Mouse (Mus musculus) left cerebral cortex, adult 9 months (tissue): ENCODE data around the gene 1110051M20Rik.
A peak's percentile ranks its signal among the peaks of the same experiment; 100 is the strongest.

Source experiments
- DNase-seq, 2 experiments: peaks; one replicate each; pipeline ENCODE4 v3.0.0; 2022; ENCODE audit warnings: low spot score in 2 of 2

The 1110051M20Rik gene

GRCm38 (mm10) chr2:91306589-91306988 is 137.9 kb downstream of the 1110051M20Rik start:
- no peak for DNase-seq

- no peak for DNase-seq
Measured at GRCm38 (mm10) chr2:91305926-91306325, 138.6 kb downstream of the 1110051M20Rik start.

- peak in 1 of 2 experiments; percentile 34 for DNase-seq
Measured at GRCm38 (mm10) chr2:91302845-91303244, 141.7 kb downstream of the 1110051M20Rik start.

- no peak for DNase-seq
Measured at GRCm38 (mm10) chr2:91301836-91302235, 142.7 kb downstream of the 1110051M20Rik start.

GRCm38 (mm10) chr2:91300784-91301183 is 143.7 kb downstream of the 1110051M20Rik start:
- DNase-seq, result no peak

- no peak for DNase-seq
Measured at GRCm38 (mm10) chr2:91299156-91299555, 145.3 kb downstream of the 1110051M20Rik start.

GRCm38 (mm10) chr2:91295895-91296294 is 148.6 kb downstream of the 1110051M20Rik start:
- no peak for DNase-seq

GRCm38 (mm10) chr2:91294226-91294625 is 150.3 kb downstream of the 1110051M20Rik start:
- no peak for DNase-seq

- DNase-seq, result no peak
Measured at GRCm38 (mm10) chr2:91291197-91292007, 153.1 kb downstream of the 1110051M20Rik start.

GRCm38 (mm10) chr2:91287563-91287962 is 156.9 kb downstream of the 1110051M20Rik start:
- DNase-seq, result no peak

GRCm38 (mm10) chr2:91285885-91286505 is 158.5 kb downstream of the 1110051M20Rik start:
- peak in 1 of 2 experiments; percentile 78 for DNase-seq

GRCm38 (mm10) chr2:91284375-91285199 is 159.9 kb downstream of the 1110051M20Rik start:
- peak in 1 of 2 experiments; percentile 32 for DNase-seq

- no peak for DNase-seq
Measured at GRCm38 (mm10) chr2:91283972-91284371, 160.5 kb downstream of the 1110051M20Rik start.

GRCm38 (mm10) chr2:91281366-91281765 is 163.1 kb downstream of the 1110051M20Rik start:
- no peak for DNase-seq

- no peak for DNase-seq
Measured at GRCm38 (mm10) chr2:91279372-91279755, 165.1 kb downstream of the 1110051M20Rik start.

- no peak for DNase-seq
Measured at GRCm38 (mm10) chr2:91278749-91279371, 165.6 kb downstream of the 1110051M20Rik start.

GRCm38 (mm10) chr2:91269687-91270133 is 174.8 kb downstream of the 1110051M20Rik start:
- no peak for DNase-seq

- no peak for DNase-seq
Measured at GRCm38 (mm10) chr2:91268706-91269105, 175.8 kb downstream of the 1110051M20Rik start.

- no peak for DNase-seq
Measured at GRCm38 (mm10) chr2:91268042-91268441, 176.5 kb downstream of the 1110051M20Rik start.

- DNase-seq, result peak; percentile 97 to 99
Measured at GRCm38 (mm10) chr2:91264711-91265681, 179.5 kb downstream of the 1110051M20Rik start, which contains the start of gene Arfgap2. Gene Arfgap2, plus strand, starts transcription at chr2:91264974.
